Mouse (Mus musculus): ENCODE measurements around the gene Saxo1. TPM values are rescaled to one million over a fixed set of nuclear protein-coding genes. Genes with fewer than 3 reads are reported as not detected.

Saxo1 gene
- total and polyA plus RNA-seq, 2 experiments from 2014 or later = not detected

DNA sequence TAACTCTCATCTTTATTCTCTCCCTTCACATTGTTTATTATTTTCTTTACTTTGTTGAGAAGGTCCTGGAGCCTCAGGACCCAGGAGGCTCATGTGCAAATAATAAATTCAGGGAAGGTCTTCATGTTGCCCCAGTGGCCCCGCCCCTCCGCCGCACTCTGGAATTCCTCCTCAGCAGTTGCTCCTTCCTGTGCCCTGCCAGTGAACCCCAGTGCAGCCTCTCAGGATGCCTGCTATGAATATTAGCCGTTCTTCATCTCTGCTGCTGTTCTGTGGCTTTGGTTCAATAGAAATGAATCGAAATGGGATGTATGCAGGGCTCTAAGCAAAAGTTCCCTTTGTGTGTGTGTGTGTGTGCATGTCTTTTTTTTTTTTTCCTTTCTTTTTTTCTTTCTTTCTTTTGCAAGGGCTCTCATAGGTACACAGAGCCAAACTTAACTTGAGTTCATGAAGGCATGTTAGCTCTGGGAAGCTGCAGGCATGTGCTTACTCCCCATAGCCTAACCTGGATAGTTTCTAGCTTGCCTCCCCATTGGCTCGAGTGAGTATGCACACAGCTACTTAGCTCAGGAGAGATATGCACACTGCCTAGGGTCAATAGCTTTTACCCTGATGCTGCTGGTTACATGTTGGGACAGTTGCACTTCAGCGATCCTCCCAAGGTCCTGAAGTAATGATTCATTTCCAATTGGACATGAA, 151.5 kb downstream of the Saxo1 start:
- H3K9me3 ChIP-seq (replicated peaks; ENCODE audit: control insufficient read depth, low read length) = no peaks in the 10 kb centered on the region
- H3K27ac ChIP-seq (ENCODE audit: low read depth) = no peak overlapping the region
- TF ChIP-seq EP300 (IDR thresholded peaks at IDR 0.05; ENCODE audit: low read depth) = no peak
- TF ChIP-seq CTCF (IDR thresholded peaks at IDR 0.05; ENCODE audit: low read depth) = no peak
- H3K4me1 ChIP-seq (ENCODE audit: control insufficient read depth, insufficient read depth) = peaks cover 15% of the 10 kb centered on the region; the same call in 1 of the 2 replicates
- no peak overlapping the region for H3K9ac ChIP-seq (replicated peaks; ENCODE audit: low read depth, low read length)
- no peak overlapping the region for H3K4me2 ChIP-seq (ENCODE audit: low read depth, low read length)
- 47% methylated on average over 7 of the region's 7 CpGs for WGBS
- no peaks in the 10 kb centered on the region for H3K27me3 ChIP-seq (ENCODE audit: control insufficient read depth, insufficient read depth, low read length)
- DNase-seq (ENCODE audit: low spot score) (no peak), ATAC-seq (ENCODE audit: insufficient read depth, low read depth) (no peak)
- H3K36me3 ChIP-seq (replicated peaks; ENCODE audit: control insufficient read depth, insufficient read depth, low read length) = no peaks in the 10 kb centered on the region
- no peak overlapping the region for H3K4me3 ChIP-seq (ENCODE audit: low read depth, low read length)

- Histone ChIP-seq H3K4me1 (ENCODE audit: control insufficient read depth, insufficient read depth) (peaks cover 42% of the 10 kb centered on the region), H3K4me3 (ENCODE audit: low read depth, low read length) (no peak overlapping the region), H3K27me3 (ENCODE audit: control insufficient read depth, insufficient read depth, low read length) (no peaks in the 10 kb centered on the region), H3K9ac (replicated peaks; ENCODE audit: low read depth, low read length) (no peak overlapping the region), H3K9me3 (replicated peaks; ENCODE audit: control insufficient read depth, low read length) (no peaks in the 10 kb centered on the region), H3K4me2 (ENCODE audit: low read depth, low read length) (no peak overlapping the region), H3K36me3 (replicated peaks; ENCODE audit: control insufficient read depth, insufficient read depth, low read length) (no peaks in the 10 kb centered on the region), H3K27ac (ENCODE audit: low read depth) (no peak overlapping the region)
- no peak for TF ChIP-seq EP300 (IDR thresholded peaks at IDR 0.05; ENCODE audit: low read depth)
- TF ChIP-seq CTCF (IDR thresholded peaks at IDR 0.05; ENCODE audit: low read depth) = no peak
- DNase-seq (ENCODE audit: low spot score) (no peak), ATAC-seq (ENCODE audit: insufficient read depth, low read depth) (no peak)
- WGBS = 23% methylated on average over 3 of the region's 3 CpGs
Observed at GRCm38 (mm10) chr4:86401116-86401515, 157.0 kb downstream of the Saxo1 start.

GRCm38 (mm10) chr4:86397470-86397869, 160.7 kb downstream of the Saxo1 start:
- ATAC-seq (ENCODE audit: insufficient read depth, low read depth) = peak; percentile 44; the same call in 1 of the 2 replicates
- WGBS = 28% methylated on average over 2 of the region's 2 CpGs

GRCm38 (mm10) chr4:86396672-86397288, 161.3 kb downstream of the Saxo1 start:
- DNase-seq (ENCODE audit: low spot score) = no peak
- H3K9me3 ChIP-seq (replicated peaks; ENCODE audit: control insufficient read depth, low read length) = no peaks in the 10 kb centered on the region

More at GRCm38 (mm10) chr4:86397470-86397869, 160.7 kb downstream of the Saxo1 start:
- Histone ChIP-seq H3K27ac (ENCODE audit: low read depth) (peak overlapping the region; percentile 41), H3K4me1 (ENCODE audit: control insufficient read depth, insufficient read depth) (peaks cover 48% of the 10 kb centered on the region), H3K9ac (replicated peaks; ENCODE audit: low read depth, low read length) (no peak overlapping the region), H3K36me3 (replicated peaks; ENCODE audit: control insufficient read depth, insufficient read depth, low read length) (no peaks in the 10 kb centered on the region), H3K9me3 (replicated peaks; ENCODE audit: control insufficient read depth, low read length) (no peaks in the 10 kb centered on the region), H3K27me3 (ENCODE audit: control insufficient read depth, insufficient read depth, low read length) (no peaks in the 10 kb centered on the region), H3K4me2 (ENCODE audit: low read depth, low read length) (no peak overlapping the region), H3K4me3 (ENCODE audit: low read depth, low read length) (no peak overlapping the region)
- TF ChIP-seq EP300 (IDR thresholded peaks at IDR 0.05; ENCODE audit: low read depth) (no peak), CTCF (IDR thresholded peaks at IDR 0.05; ENCODE audit: low read depth) (no peak)
- no peak for DNase-seq (ENCODE audit: low spot score)

GRCm38 (mm10) chr4:86395636-86396035, 162.5 kb downstream of the Saxo1 start:
- Histone ChIP-seq H3K4me3 (ENCODE audit: low read depth, low read length) (no peak overlapping the region), H3K9ac (replicated peaks; ENCODE audit: low read depth, low read length) (no peak overlapping the region), H3K9me3 (replicated peaks; ENCODE audit: control insufficient read depth, low read length) (no peaks in the 10 kb centered on the region), H3K4me2 (ENCODE audit: low read depth, low read length) (no peak overlapping the region), H3K36me3 (replicated peaks; ENCODE audit: control insufficient read depth, insufficient read depth, low read length) (no peaks in the 10 kb centered on the region), H3K27ac (ENCODE audit: low read depth) (peak overlapping the region; percentile 55), H3K27me3 (ENCODE audit: control insufficient read depth, insufficient read depth, low read length) (no peaks in the 10 kb centered on the region), H3K4me1 (ENCODE audit: control insufficient read depth, insufficient read depth) (peaks cover 45% of the 10 kb centered on the region)
- 0 out of 2 replicates have a peak, but pooled peaks have one; percentile 45 for ATAC-seq (ENCODE audit: insufficient read depth, low read depth)
- 56% methylated on average over 6 of the region's 6 CpGs for WGBS
- peak; percentile 56 for DNase-seq (ENCODE audit: low spot score)
- TF ChIP-seq CTCF (IDR thresholded peaks at IDR 0.05; ENCODE audit: low read depth) = no peak
- 0 out of 2 replicates have a peak, but pooled peaks have one; percentile 33 for TF ChIP-seq EP300 (IDR thresholded peaks at IDR 0.05; ENCODE audit: low read depth)

More at GRCm38 (mm10) chr4:86396672-86397288, 161.3 kb downstream of the Saxo1 start:
- WGBS = 64% methylated on average over 7 of the region's 7 CpGs
- no peak overlapping the region for H3K9ac ChIP-seq (replicated peaks; ENCODE audit: low read depth, low read length)
- ATAC-seq (ENCODE audit: insufficient read depth, low read depth) = no peak
- H3K4me3 ChIP-seq (ENCODE audit: low read depth, low read length) = no peak overlapping the region
- no peaks in the 10 kb centered on the region for H3K27me3 ChIP-seq (ENCODE audit: control insufficient read depth, insufficient read depth, low read length)
- TF ChIP-seq EP300 (IDR thresholded peaks at IDR 0.05; ENCODE audit: low read depth) (no peak), CTCF (IDR thresholded peaks at IDR 0.05; ENCODE audit: low read depth) (no peak)
- no peaks in the 10 kb centered on the region for H3K36me3 ChIP-seq (replicated peaks; ENCODE audit: control insufficient read depth, insufficient read depth, low read length)
- H3K4me2 ChIP-seq (ENCODE audit: low read depth, low read length) = no peak overlapping the region
- peaks cover 48% of the 10 kb centered on the region for H3K4me1 ChIP-seq (ENCODE audit: control insufficient read depth, insufficient read depth)
- H3K27ac ChIP-seq (ENCODE audit: low read depth) = peak overlapping the region; percentile 41; the same call in 1 of the 2 replicates

Other genes with a start within 250 kb of the Saxo1 start
- gene Rraga, start 17.3 kb upstream of the Saxo1 start, total RNA-seq (2014; rRNA removed; ENCODE audit: low replicate concordance) = 8.5 and 14.7 TPM in 2 replicates
- 49.2 and 50.7 TPM in 2 replicates for gene Rraga, start 17.3 kb upstream of the Saxo1 start, polyA plus RNA-seq (2015; fragmentation: Nextera tagmentation; extraction: Ambion mirVana)
- 2.9 and 6.5 TPM in 2 replicates for gene Haus6, start 53.7 kb upstream of the Saxo1 start, total RNA-seq (2014; rRNA removed; ENCODE audit: low replicate concordance)
- gene Haus6, start 53.7 kb upstream of the Saxo1 start, polyA plus RNA-seq (2015; fragmentation: Nextera tagmentation; extraction: Ambion mirVana) = 3.8 and 4.5 TPM in 2 replicates
- 82.6 and 92.3 TPM in 2 replicates for gene Plin2, start 111.7 kb upstream of the Saxo1 start, total RNA-seq (2014; rRNA removed; ENCODE audit: low replicate concordance)
- 63.9 and 76.3 TPM in 2 replicates for gene Plin2, start 111.7 kb upstream of the Saxo1 start, polyA plus RNA-seq (2015; fragmentation: Nextera tagmentation; extraction: Ambion mirVana)
- 19.2 and 28.6 TPM in 2 replicates for gene Dennd4c, start 190.2 kb upstream of the Saxo1 start, total RNA-seq (2014; rRNA removed; ENCODE audit: low replicate concordance)
- 2.8 and 3.4 TPM in 2 replicates for gene Dennd4c, start 190.2 kb upstream of the Saxo1 start, polyA plus RNA-seq (2015; fragmentation: Nextera tagmentation; extraction: Ambion mirVana)